21 mouse cellular contexts compared by ENCODE assay signal in the genomic region with DNA sequence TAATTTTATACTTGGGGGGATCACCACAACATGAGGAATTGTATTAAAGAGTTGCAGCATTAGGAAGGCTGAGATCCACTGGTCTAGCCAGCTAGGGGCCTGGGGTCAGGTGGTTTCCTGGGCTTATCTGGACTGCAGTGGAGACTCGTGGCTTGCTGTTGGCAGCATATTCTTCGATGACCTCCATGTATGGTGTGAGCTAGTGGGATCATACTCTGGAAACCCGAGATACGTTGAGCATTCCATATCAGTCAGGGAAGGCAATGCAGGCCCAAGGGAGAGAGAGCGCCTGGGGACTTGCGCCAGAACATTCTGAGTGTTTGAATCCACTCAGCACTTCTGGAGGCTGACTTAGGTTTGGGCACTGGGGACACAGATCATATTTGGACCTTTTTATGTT. TPM values are rescaled to one million over a fixed set of nuclear protein-coding genes. Genes with fewer than 3 reads are reported as not detected.
A peak's percentile ranks its signal among the peaks of the same experiment; 100 is the strongest.
DNase-seq lines count a peak whose midpoint lies in the region; ATAC-seq and TF ChIP-seq lines count a peak whose summit lies in the region.
"Had no signal": no experiment of that assay in that cellular context is flagged by ENCODE, and none has a peak within 500 bp of the region (broad histone marks: within the 10 kb centered on the region; RNA-seq: fewer than 3 reads in every experiment).

No protein-coding gene starts in this region.

- DNase-seq in gastrocnemius, adult 8-10 months (ENCODE audit: low spot score in 2 of 2): peak; percentile 30 to 47
- DNase-seq in gastrocnemius, postnatal 4 days (ENCODE audit: low spot score in 2 of 2): no peak
- DNase-seq in heart, embryonic 10.5 days (ENCODE audit: low spot score): no peak
- DNase-seq in heart, postnatal 0 days (ENCODE audit: low spot score): peak; percentile 92
- DNase-seq in ovary, postnatal 14 days (ENCODE audit: low spot score): no peak
- DNase-seq: cerebellum, adult 8-10 months; kidney, adult 8-10 months; kidney, postnatal 14 days; right cerebral cortex, postnatal 14 days; thymus, adult 2 months had no signal

- H3K36me3 ChIP-seq in heart, embryonic 10.5 days: peaks cover 99% of the 10 kb centered on the region
- peaks cover 89% of the 10 kb centered on the region for H3K36me3 ChIP-seq in heart, postnatal 0 days (replicated peaks; ENCODE audit: control insufficient read depth, insufficient read depth, low read length)
- H3K36me3 ChIP-seq in midbrain, embryonic 15.5 days (replicated peaks): peaks cover 43% of the 10 kb centered on the region

- 0 out of 2 replicates have a peak overlapping the region, but pooled peaks have one; percentile 24 for H3K27ac ChIP-seq in brown adipose tissue, adult 24 weeks (replicated peaks; ENCODE audit: low read depth, low read length)
- peak overlapping the region; percentile 9; the same call in 1 of the 2 replicates for H3K27ac ChIP-seq in heart, embryonic 10.5 days
- H3K27ac ChIP-seq in heart, postnatal 0 days (ENCODE audit: low read depth): peak overlapping the region; percentile 97
- H3K27ac ChIP-seq in midbrain, embryonic 15.5 days: no peak overlapping the region
- H3K27ac ChIP-seq: embryonic facial prominence, embryonic 13.5 days; limb, embryonic 15.5 days; liver, embryonic 15.5 days; midbrain, embryonic 12.5 days had no signal

- 64% methylated on average over 6 of the region's 6 CpGs for WGBS in heart, embryonic 10.5 days
- WGBS in heart, postnatal 0 days: 17% methylated on average over 6 of the region's 6 CpGs
- 92% methylated on average over 6 of the region's 6 CpGs for WGBS in midbrain, embryonic 15.5 days

- TF ChIP-seq CTCF in heart, postnatal 0 days (IDR thresholded peaks at IDR 0.05; ENCODE audit: low read depth): no peak

- ATAC-seq in heart, postnatal 0 days (ENCODE audit: insufficient read depth, low read depth): peak; percentile 93
- ATAC-seq in midbrain, embryonic 15.5 days (replicated peaks): no peak
- ATAC-seq: forebrain, embryonic 14.5 days; lung, postnatal 0 days had no signal

- no peaks in the 10 kb centered on the region for H3K9me3 ChIP-seq in heart, embryonic 10.5 days
- H3K9me3 ChIP-seq in heart, postnatal 0 days (replicated peaks; ENCODE audit: control insufficient read depth, low read length): no peaks in the 10 kb centered on the region
- no peaks in the 10 kb centered on the region for H3K9me3 ChIP-seq in midbrain, embryonic 15.5 days
- H3K9me3 ChIP-seq: limb, embryonic 15.5 days; liver, embryonic 15.5 days had no signal

- H3K9ac ChIP-seq in heart, postnatal 0 days (replicated peaks; ENCODE audit: low read depth, low read length): no peak overlapping the region
- H3K9ac ChIP-seq in midbrain, embryonic 15.5 days: no peak overlapping the region
- H3K9ac ChIP-seq: embryonic facial prominence, embryonic 13.5 days; limb, embryonic 15.5 days; liver, embryonic 15.5 days; midbrain, embryonic 12.5 days had no signal

- 0 out of 2 replicates have a peak overlapping the region, but pooled peaks have one; percentile 11 for H3K4me2 ChIP-seq in heart, postnatal 0 days (ENCODE audit: low read depth, low read length)
- no peak overlapping the region for H3K4me2 ChIP-seq in midbrain, embryonic 15.5 days
- H3K4me2 ChIP-seq: embryonic facial prominence, embryonic 13.5 days; limb, embryonic 15.5 days; liver, embryonic 15.5 days; midbrain, embryonic 12.5 days had no signal

- H3K4me3 ChIP-seq in brown adipose tissue, adult 24 weeks (ENCODE audit: insufficient read depth, low read depth, low read length): no peak overlapping the region
- no peak overlapping the region for H3K4me3 ChIP-seq in heart, embryonic 10.5 days
- no peak overlapping the region for H3K4me3 ChIP-seq in heart, postnatal 0 days (ENCODE audit: low read depth, low read length)
- no peak overlapping the region for H3K4me3 ChIP-seq in midbrain, embryonic 15.5 days
- H3K4me3 ChIP-seq: embryonic facial prominence, embryonic 13.5 days; limb, embryonic 15.5 days; liver, embryonic 15.5 days; midbrain, embryonic 12.5 days; myocyte had no signal

- peak; percentile 96 for TF ChIP-seq EP300 in heart, postnatal 0 days (IDR thresholded peaks at IDR 0.05; ENCODE audit: low read depth)

- H3K4me1 ChIP-seq in brown adipose tissue, adult 24 weeks (ENCODE audit: control insufficient read depth, insufficient read depth, insufficient read length, low read length): peaks cover 14% of the 10 kb centered on the region
- peaks cover 11% of the 10 kb centered on the region; the same call in 1 of the 2 replicates for H3K4me1 ChIP-seq in heart, embryonic 10.5 days
- peaks cover 29% of the 10 kb centered on the region for H3K4me1 ChIP-seq in heart, postnatal 0 days (ENCODE audit: control insufficient read depth, insufficient read depth)
- no peaks in the 10 kb centered on the region for H3K4me1 ChIP-seq in midbrain, embryonic 15.5 days
- H3K4me1 ChIP-seq: embryonic facial prominence, embryonic 13.5 days; limb, embryonic 15.5 days; liver, embryonic 15.5 days; midbrain, embryonic 12.5 days had no signal

- no peaks in the 10 kb centered on the region for H3K27me3 ChIP-seq in heart, embryonic 10.5 days (ENCODE audit: insufficient read depth, poor library complexity, severe bottlenecking)
- no peaks in the 10 kb centered on the region for H3K27me3 ChIP-seq in heart, postnatal 0 days (ENCODE audit: control insufficient read depth, insufficient read depth, low read length)
- H3K27me3 ChIP-seq in midbrain, embryonic 15.5 days (replicated peaks): no peaks in the 10 kb centered on the region
- H3K27me3 ChIP-seq: CH12.LX; embryonic facial prominence, embryonic 13.5 days; limb, embryonic 15.5 days; liver, embryonic 15.5 days; midbrain, embryonic 12.5 days had no signal

RNA-seq across cellular contexts. Expression of a gene that starts 15.1 kb away (rescaled TPM):
- total RNA-seq in gastrocnemius, adult 8-10 months (2022): 10 to 100 TPM in 3 of 4 experiments, 1 to 10 TPM in 1; 9.8 to 12.6 (median 11.2) TPM
- 10 to 100 TPM; 26.5 to 29.4 TPM for total RNA-seq in gastrocnemius, postnatal 4 days (2021)
- 20.2 and 21.8 TPM in 2 replicates for polyA plus RNA-seq in brown adipose tissue, adult 24 weeks (2012; ENCODE audit: insufficient read depth, insufficient read length, missing spikeins)
- polyA plus RNA-seq in heart, embryonic 10.5 days (2016; fragmentation: Nextera tagmentation; extraction: Ambion mirVana): 13.1 and 14.5 TPM in 2 replicates
- 45.9 and 52.9 TPM in 2 replicates for total RNA-seq in heart, postnatal 0 days (2014; rRNA removed; ENCODE audit: low replicate concordance)
- 13.2 and 19.0 TPM in 2 replicates for polyA plus RNA-seq in heart, postnatal 0 days (2015; fragmentation: Nextera tagmentation; extraction: Ambion mirVana)
- polyA plus RNA-seq in midbrain, embryonic 15.5 days (2015; fragmentation: Nextera tagmentation; extraction: Ambion mirVana): 13.9 and 15.8 TPM in 2 replicates

RNA-seq across cellular contexts. Expression of a gene that starts 17.1 kb away (rescaled TPM):
- 10 to 100 TPM; 57.8 to 75.3 (median 70.3) TPM for total RNA-seq in gastrocnemius, adult 8-10 months (2022)
- 10 to 100 TPM; 72.2 to 92.4 TPM for total RNA-seq in gastrocnemius, postnatal 4 days (2021)
- 173 and 185 TPM in 2 replicates for polyA plus RNA-seq in brown adipose tissue, adult 24 weeks (2012; ENCODE audit: insufficient read depth, insufficient read length, missing spikeins)
- polyA plus RNA-seq in heart, embryonic 10.5 days (2016; fragmentation: Nextera tagmentation; extraction: Ambion mirVana): 289 and 326 TPM in 2 replicates
- total RNA-seq in heart, postnatal 0 days (2014; rRNA removed; ENCODE audit: low replicate concordance): 50.2 and 84.8 TPM in 2 replicates
- 271 and 286 TPM in 2 replicates for polyA plus RNA-seq in heart, postnatal 0 days (2015; fragmentation: Nextera tagmentation; extraction: Ambion mirVana)
- polyA plus RNA-seq in midbrain, embryonic 15.5 days (2015; fragmentation: Nextera tagmentation; extraction: Ambion mirVana): 229 and 243 TPM in 2 replicates

RNA-seq across cellular contexts. Expression of a gene that starts 17.3 kb away (rescaled TPM):
- total RNA-seq in gastrocnemius, adult 8-10 months (2022): 1 to 10 TPM in 1 of 4 experiments, under 1 TPM in 3; 0.36 to 1.5 (median 0.80) TPM
- 1 to 10 TPM in 1 of 2 experiments, under 1 TPM in 1; 0.96 to 1.6 TPM for total RNA-seq in gastrocnemius, postnatal 4 days (2021)
- 2.1 TPM in 1 of 2 replicates, not detected in the other for polyA plus RNA-seq in brown adipose tissue, adult 24 weeks (2012; ENCODE audit: insufficient read depth, insufficient read length, missing spikeins)
- polyA plus RNA-seq in heart, embryonic 10.5 days (2016; fragmentation: Nextera tagmentation; extraction: Ambion mirVana): 6.0 and 8.1 TPM in 2 replicates
- 2.2 TPM in 1 of 2 replicates, not detected in the other for total RNA-seq in heart, postnatal 0 days (2014; rRNA removed; ENCODE audit: low replicate concordance)
- polyA plus RNA-seq in heart, postnatal 0 days (2015; fragmentation: Nextera tagmentation; extraction: Ambion mirVana): 8.8 and 10.7 TPM in 2 replicates
- 15.1 and 19.1 TPM in 2 replicates for polyA plus RNA-seq in midbrain, embryonic 15.5 days (2015; fragmentation: Nextera tagmentation; extraction: Ambion mirVana)

RNA-seq across cellular contexts. Expression of a gene that starts 41.3 kb away (rescaled TPM):
- under 1 TPM; 0.19 to 0.72 (median 0.64) TPM for total RNA-seq in gastrocnemius, adult 8-10 months (2022)
- total RNA-seq in gastrocnemius, postnatal 4 days (2021): 10 to 100 TPM; 11.6 to 13.7 TPM
- 0.48 and 1.5 TPM in 2 replicates for polyA plus RNA-seq in brown adipose tissue, adult 24 weeks (2012; ENCODE audit: insufficient read depth, insufficient read length, missing spikeins)
- 0.34 and 1.6 TPM in 2 replicates for polyA plus RNA-seq in heart, embryonic 10.5 days (2016; fragmentation: Nextera tagmentation; extraction: Ambion mirVana)
- 0.31 and 0.53 TPM in 2 replicates for total RNA-seq in heart, postnatal 0 days (2014; rRNA removed; ENCODE audit: low replicate concordance)
- polyA plus RNA-seq in heart, postnatal 0 days (2015; fragmentation: Nextera tagmentation; extraction: Ambion mirVana): 0.12 and 0.34 TPM in 2 replicates
- 2.9 TPM in 2 replicates for polyA plus RNA-seq in midbrain, embryonic 15.5 days (2015; fragmentation: Nextera tagmentation; extraction: Ambion mirVana)
- total RNA-seq: MEL had no signal
- polyA plus RNA-seq: myocyte had no signal

RNA-seq across cellular contexts. Expression of a gene that starts 48.8 kb away (rescaled TPM):
- total RNA-seq in gastrocnemius, adult 8-10 months (2022): 10 to 100 TPM; 57.8 to 60.8 (median 60.6) TPM
- 100 to 1,000 TPM; 106 to 111 TPM for total RNA-seq in gastrocnemius, postnatal 4 days (2021)
- polyA plus RNA-seq in brown adipose tissue, adult 24 weeks (2012; ENCODE audit: insufficient read depth, insufficient read length, missing spikeins): 177 and 198 TPM in 2 replicates
- polyA plus RNA-seq in heart, embryonic 10.5 days (2016; fragmentation: Nextera tagmentation; extraction: Ambion mirVana): 201 and 226 TPM in 2 replicates
- 183 and 210 TPM in 2 replicates for total RNA-seq in heart, postnatal 0 days (2014; rRNA removed; ENCODE audit: low replicate concordance)
- polyA plus RNA-seq in heart, postnatal 0 days (2015; fragmentation: Nextera tagmentation; extraction: Ambion mirVana): 114 and 123 TPM in 2 replicates
- polyA plus RNA-seq in midbrain, embryonic 15.5 days (2015; fragmentation: Nextera tagmentation; extraction: Ambion mirVana): 165 and 167 TPM in 2 replicates

Comparison
In these comparisons a context has a peak if more than half of its experiments do, and no peak if none do; other contexts are left out.
1. DNase-seq: peak in gastrocnemius, adult 8-10 months (2 of 2) and heart, postnatal 0 days (single experiment); none in gastrocnemius, postnatal 4 days (0 of 2), heart, embryonic 10.5 days (single experiment) and ovary, postnatal 14 days (single experiment).